ENCODE assay signal across 7 mouse cellular contexts in the genomic region with DNA sequence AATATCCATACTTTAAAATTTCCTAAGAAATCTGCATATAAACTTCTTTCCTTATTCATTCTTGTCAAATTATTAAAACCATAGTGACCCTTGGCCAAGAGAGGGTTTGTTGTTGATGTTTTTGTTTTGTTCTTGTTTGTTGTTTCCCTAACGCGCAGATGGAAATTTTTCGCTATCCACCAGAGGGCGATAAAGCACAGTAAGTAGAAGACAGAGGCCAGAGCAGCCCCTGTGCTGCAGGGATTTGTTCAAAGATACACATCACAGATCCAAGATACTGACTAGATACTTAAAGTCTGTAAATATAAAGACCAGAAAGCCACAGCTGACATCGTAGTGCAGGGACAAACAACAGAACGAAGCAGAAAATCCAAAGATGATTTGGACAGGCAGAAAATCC. TPM values are rescaled to one million over a fixed set of nuclear protein-coding genes. Genes with fewer than 3 reads are reported as not detected.
A peak's percentile ranks its signal among the peaks of the same experiment; 100 is the strongest.
DNase-seq lines count a peak whose midpoint lies in the region; ATAC-seq lines count a peak whose summit lies in the region.

No protein-coding gene starts in this region.

- ATAC-seq in megakaryocyte progenitor cell, adult 5-6 weeks (replicated peaks; ENCODE audit: poor library complexity), result peak; percentile 74

- peak; percentile 43 for DNase-seq in urinary bladder, postnatal 14 days (ENCODE audit: low spot score)
- no peak for DNase-seq in urinary bladder, postnatal 10 days (ENCODE audit: low spot score)
- DNase-seq in cerebellum, adult 9-10 months, result peak; percentile 11
- DNase-seq in frontal cortex, postnatal 25 days (ENCODE audit: low spot score in 2 of 2), result peak; percentile 27 to 50
- DNase-seq in kidney, postnatal 4 days, result peak; percentile 66 to 68
- DNase-seq in right cerebral cortex, postnatal 4 days, result peak; percentile 77

RNA-seq across cellular contexts. Expression of gene Olfr957, which starts 6.6 kb away (rescaled TPM):
- not detected in 2 replicates for total RNA-seq in megakaryocyte progenitor cell, adult 5-6 weeks (2015)
- total RNA-seq in megakaryocyte progenitor cell, adult 5-6 weeks (2017), result not detected in 2 replicates

RNA-seq across cellular contexts. Expression of gene Olfr44, which starts 15.2 kb away (rescaled TPM):
- total RNA-seq in megakaryocyte progenitor cell, adult 5-6 weeks (2015), result not detected in 2 replicates
- not detected in 2 replicates for total RNA-seq in megakaryocyte progenitor cell, adult 5-6 weeks (2017)

RNA-seq across cellular contexts. Expression of gene Olfr955, which starts 37.3 kb away (rescaled TPM):
- total RNA-seq in megakaryocyte progenitor cell, adult 5-6 weeks (2015), result not detected in 2 replicates
- not detected in 2 replicates for total RNA-seq in megakaryocyte progenitor cell, adult 5-6 weeks (2017)

RNA-seq across cellular contexts. Expression of gene Olfr958, which starts 44.9 kb away (rescaled TPM):
- total RNA-seq in megakaryocyte progenitor cell, adult 5-6 weeks (2015), result not detected in 2 replicates
- not detected in 2 replicates for total RNA-seq in megakaryocyte progenitor cell, adult 5-6 weeks (2017)

RNA-seq across cellular contexts. Expression of gene Olfr954, which starts 52.5 kb away (rescaled TPM):
- total RNA-seq in megakaryocyte progenitor cell, adult 5-6 weeks (2015), result not detected in 2 replicates
- not detected in 2 replicates for total RNA-seq in megakaryocyte progenitor cell, adult 5-6 weeks (2017)
